Mouse (Mus musculus) testis, adult 2 months (tissue): ENCODE data around the gene Kctd21.

Experiments used
- CTCF ChIP-seq: fragments of 200-500 bp; IDR thresholded peaks from 2 replicates; pipeline ENCODE4 v1.5.1; 2012; ENCODE audit warnings: low read depth, mild to moderate bottlenecking, inconsistent platforms, low read length, moderate library complexity; ENCODE audit not compliant: control insufficient read depth, insufficient read depth, insufficient replicate concordance
- POLR2A ChIP-seq: fragments of 200-500 bp; IDR thresholded peaks from 2 replicates; pipeline ENCODE4 v1.6.1; 2012; ENCODE audit warnings: low read depth, mild to moderate bottlenecking, inconsistent platforms, low read length, moderate library complexity; ENCODE audit not compliant: control insufficient read depth

DNA sequence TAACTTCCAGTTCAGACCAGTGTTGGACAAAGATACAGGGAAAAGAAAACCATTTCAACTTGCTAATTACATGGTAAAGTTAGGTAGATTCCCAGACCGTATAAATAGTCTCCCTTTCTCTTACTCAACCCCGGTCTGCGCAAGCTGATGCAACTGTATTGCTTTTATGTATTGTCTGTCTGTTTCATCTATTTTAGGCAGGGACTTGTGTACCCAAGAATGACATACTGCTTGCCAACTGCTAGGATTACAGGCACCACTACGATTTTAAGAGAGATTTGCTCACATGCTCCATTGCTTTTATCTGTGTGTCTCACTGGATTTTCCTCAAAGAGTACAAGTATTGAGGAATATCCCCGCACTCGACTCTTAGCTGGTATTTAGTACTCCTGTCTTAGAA is 66.8 kb downstream of the Kctd21 start:
- TF ChIP-seq CTCF (no peak), POLR2A (no peak)
